Mouse (Mus musculus) cerebellum, postnatal 25 days (tissue): ENCODE results near the gene Tmem44.
A peak's percentile ranks its signal among the peaks of the same experiment; 100 is the strongest.

ENCODE experiments used
- DNase-seq, 2 experiments: peaks; one replicate each; pipeline ENCODE4 v3.0.0; 2021; ENCODE audit warnings: mixed read lengths in 2 of 2

Gene Tmem44

DNA sequence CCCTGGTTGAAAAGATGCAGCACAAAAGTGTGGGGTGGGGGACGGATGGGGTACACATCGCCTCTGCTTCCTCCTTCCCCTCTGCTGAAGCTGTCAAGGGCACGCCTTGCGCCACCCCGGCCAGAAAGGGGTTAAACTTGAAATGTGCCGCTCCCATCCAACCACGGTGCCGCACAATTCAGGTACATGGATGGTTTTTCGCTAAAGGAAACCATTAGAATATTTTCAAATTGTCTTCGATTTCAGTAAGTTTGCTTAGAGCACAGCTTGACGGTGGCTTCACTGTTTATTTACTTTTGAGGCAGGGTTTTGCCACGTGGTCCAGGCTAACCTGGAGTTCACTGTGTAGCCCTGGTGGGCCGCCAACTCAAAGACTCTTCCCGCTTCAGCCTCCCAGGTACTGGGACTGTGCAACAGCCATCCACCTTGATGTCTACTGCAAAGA lies at the start of gene Tmem44:
Gene Tmem44, minus strand, starts transcription at position 95 of the 445 bp plus-strand sequence.
- no peak for DNase-seq

DNA sequence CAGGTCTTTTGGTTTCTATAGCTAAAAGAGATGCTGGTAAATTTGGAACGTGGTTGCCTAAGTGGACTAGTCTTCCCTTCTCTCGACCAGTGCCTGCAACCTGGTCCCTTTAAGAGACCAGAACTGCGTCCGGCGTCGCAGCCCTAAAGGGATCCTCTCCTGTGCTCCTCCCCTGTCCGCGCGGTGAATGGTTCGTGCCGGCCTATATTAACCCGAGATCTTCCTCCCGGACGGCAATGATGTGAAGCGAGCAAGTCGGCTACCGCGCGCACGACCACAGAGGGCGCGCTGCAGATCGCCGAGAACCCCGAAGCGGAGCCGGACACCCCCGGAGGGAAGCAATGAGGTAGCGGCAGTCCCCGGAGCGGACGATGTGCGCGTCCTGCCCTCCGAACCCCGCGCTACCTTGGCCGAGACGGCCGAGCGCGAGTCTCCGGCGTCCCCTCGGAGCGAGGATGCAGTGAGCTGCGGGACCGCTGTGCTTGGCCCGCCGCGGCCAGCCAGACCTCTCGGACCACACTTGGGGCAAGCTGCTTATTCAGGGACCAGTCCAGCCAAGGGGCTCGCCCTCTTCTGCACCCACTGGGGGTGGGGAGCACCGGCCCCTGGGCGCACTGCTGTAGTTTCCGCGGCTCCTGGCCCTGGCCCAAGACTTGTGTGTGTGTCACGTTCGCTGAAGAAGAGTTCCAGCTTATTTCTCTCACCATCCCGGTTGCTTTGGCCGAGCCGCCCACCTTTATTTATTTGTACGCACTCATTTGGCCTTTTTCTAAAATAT lies 49.0 kb upstream of the Tmem44 start, which contains the start of gene Fam43a:
Gene Fam43a, plus strand, starts transcription at position 233 of the 778 bp plus-strand sequence.
- peak; percentile 95 to 96 for DNase-seq

DNA sequence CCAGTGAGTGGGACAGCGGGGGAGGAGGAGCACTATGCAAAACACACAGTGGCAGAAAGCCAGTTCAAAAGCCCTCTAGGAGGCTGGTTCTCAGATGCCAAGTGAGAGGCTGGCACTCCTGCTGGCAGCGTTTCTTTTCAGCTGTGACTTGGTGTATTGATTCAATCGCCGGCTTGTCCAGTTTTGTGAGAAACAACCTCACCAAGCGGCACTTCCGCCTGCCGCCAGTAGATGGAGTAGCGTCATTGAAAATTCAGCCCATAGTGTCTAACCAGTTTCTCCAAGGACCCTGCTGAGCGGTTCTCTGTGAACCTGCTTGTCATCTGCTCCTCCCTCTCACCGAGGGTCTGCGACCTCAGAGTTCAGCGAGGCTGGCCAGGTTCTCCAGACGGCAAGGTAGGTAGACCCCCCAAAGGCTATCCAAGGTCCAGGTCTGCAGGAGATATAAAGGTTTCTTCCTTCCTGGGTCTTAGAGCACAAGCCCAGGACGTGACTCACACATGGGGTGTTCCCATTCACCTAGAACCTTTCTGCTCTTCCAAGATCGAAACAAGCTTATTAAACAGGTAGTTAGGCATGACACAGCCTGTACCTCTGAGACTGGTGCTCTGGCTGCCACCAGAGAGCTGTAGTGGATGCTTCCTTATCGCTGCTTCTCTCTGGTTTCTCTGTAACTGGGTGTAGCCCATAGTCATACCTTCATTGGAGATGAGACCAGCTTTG lies 46.5 kb upstream of the Tmem44 start:
- peak; percentile 95 to 97 for DNase-seq

DNA sequence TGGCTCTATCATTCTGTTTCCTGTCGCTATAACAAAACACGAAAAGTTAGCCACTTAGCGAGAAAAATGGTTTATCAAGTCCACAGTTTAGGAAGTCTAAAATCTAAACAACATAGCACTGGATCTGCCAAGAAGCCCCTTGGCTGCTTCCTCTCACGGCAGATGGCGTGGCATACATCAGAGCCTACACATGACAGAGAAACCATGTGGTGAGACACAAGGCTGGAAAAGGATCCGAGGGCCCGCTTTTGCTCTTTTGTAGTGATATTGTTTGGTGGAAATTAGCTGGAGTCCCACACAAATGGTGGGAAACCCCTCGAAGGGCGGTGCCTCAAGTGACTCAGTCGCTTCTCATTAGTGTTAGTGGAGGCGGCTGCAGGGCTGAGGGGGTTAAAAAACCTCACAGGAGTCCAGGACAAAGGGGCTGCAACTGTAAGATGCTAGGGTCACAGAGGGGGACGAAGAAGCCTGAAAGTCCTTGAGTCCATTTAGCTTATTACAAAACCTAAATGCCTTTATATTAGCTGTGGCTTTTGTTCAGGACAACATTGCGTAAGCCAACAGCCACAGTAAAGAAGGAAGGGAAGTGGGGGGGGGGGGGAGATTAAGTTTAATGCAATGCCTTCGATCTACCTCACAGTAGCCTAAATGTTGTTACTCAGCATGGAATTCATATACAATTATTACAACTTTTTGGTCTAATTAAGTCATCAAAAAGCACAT lies 45.4 kb upstream of the Tmem44 start:
- peak; percentile 29 to 44 for DNase-seq

DNA sequence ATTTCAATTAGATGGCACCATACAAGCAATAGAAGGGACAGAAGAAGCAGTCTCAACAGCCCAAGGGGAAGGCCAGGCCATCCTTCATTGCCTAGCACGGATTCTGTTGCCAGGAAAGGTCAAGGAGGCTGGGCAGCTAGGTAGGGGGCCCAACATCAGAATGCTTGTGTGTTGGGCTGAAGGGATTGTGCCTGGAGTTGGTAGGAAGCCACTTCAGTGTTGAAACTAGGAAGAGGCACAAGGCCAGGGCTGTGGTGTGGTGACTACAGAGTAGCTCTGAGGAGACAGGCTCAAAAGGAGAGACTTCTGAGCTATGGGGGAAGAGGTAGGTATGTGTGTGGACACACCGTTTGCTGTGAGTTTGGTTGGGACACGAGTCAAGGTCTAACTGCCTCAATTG lies 44.7 kb upstream of the Tmem44 start:
- DNase-seq: no peak

DNA sequence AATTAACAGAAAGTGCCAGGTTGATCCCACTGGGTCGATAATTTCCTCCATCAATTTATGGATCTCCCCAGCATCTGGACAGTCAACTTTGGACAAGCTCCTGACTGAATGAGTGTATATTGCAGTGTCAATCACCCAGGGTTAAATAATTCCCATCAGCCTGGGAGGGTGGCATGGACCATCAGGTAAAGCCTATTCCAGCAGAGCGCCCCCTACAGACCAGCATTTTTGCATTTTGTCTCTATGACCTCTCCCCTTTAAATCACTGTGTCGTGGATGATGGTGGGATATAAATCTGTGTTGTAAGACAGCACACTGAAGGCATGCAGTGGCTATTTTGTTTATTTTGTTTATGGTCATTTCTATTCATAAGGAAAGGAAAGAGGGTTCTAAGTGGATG lies 41.3 kb upstream of the Tmem44 start:
- DNase-seq: no peak

DNA sequence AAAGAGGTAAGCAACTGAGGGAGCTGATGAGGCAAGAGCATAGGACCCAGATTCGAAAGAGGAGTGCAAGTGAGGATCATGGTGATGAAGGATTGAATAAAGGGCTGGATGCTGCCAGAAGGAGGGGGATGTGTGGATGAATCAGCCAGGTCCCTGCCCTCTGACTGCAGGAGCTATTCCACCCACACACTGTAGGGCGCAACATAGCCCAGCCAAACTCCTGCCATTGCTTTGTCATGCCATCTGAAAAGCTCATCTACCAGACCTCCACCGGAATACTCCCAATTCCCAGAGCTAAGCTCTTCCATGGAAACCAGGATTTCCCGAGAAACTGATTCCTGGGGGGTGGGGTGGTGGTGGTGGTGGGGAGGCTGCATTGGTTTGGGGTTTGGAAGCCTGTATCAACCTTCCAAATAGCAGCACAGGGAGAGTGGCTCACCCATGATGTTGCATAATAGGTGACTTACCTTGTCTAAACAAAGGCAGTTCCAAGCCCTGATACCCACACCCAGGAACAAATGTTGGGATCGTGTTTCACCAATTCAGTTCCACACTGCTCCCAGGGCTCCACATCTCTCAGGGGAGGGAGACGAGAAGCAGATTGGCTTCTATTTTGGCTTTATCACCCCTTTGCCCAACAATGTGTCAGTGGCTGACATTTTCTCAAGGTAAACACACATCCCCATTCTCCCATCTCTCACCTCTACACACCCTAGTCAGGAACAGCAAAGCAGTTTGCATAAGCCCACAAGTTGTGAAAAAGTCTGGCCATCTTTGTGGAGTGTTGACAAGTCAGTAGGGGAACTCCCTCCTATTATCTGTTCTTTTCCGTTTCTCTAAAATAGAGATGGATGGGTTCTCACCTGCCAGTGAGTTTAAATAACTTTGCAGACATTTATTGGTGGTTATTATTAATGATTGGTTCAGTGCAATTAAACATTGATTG lies 39.9 kb upstream of the Tmem44 start:
- DNase-seq: no peak

DNA sequence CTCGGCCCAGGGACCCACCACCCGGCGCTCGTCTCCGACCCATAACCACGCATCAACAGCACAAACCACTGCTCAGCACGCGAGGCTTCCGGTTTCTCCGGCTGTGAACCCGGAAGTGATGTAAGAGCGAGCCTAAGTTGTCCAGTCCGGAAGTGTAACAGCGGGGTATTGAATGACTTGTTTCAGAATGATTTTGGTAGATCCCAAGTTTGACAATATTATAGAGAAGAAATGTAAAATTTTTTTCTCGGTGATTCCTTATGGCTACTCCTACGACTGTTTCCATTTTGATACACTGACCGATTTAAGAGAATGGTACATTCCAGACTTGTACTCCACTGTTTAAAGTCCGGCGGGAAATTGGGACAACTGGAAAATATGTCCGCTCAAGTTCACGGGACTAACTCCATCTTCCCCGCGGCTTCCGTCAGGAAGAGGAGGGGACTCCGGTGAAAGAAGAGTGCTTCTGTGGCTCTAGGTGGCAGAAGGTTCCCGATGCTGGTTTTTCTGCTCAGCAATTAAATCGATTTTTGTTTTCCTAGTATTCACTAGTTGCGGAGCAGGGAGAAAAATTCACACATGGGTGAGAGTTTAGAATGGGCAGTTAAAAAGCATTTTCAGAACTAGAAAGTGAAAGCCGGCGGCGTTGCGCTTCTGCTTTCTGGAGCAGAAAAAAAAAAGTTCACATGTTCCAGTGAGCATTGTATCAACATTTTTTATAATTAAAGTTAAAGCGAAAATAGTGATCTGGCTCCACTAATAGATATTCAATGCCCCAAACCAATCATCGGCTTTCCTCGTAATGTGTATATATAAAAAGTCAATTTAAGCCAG lies 37.1 kb upstream of the Tmem44 start, which contains the start of gene Lsg1:
Gene Lsg1, minus strand, starts transcription at position 99 of the 834 bp plus-strand sequence.
- DNase-seq: peak; percentile 83 to 89

DNA sequence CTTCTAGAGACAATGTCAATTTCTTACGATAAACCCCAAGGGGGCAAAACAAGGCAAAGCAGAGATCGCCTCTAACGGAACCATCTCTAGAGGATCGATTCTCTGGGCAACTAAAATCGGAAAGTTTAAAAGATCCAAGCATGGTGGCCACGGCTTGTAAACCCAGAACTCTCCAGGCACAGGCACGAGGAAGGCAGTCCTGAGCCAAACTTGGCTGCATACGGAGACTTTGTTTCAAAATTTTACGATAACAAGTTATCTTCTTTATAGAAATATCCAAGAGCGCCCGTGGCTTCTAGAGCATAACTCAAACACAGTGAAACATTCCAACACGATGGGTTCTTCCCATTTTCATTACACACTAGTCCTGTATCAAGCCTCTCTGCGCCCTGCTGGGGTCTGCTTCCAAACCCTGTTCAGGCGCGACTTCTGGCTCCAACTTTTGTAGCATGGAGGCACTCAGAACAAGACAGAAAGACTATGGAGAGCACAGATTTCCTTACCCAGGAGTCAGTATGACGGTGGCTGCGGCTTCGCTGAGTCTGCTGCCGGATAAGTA lies 36.4 kb upstream of the Tmem44 start:
- DNase-seq: no peak

DNA sequence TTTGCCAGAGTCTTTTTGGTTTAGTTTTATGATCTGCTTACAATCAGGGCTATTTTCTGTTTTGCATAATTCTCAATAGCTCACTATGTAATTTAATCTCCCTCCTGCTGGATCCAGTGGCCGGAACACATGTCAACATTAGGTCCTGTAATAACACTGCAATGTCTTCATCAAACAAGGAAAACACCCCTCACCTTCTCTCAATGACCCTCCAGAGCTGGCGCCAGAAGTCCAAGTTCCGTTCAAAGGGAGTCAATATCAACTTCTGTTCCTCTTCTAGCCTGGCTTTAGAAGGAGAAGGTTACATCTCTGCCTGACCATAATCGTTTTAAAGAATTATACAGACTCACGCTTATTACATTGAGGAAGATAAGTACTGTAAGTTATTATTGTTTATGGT lies 30.1 kb upstream of the Tmem44 start:
- no peak for DNase-seq

DNA sequence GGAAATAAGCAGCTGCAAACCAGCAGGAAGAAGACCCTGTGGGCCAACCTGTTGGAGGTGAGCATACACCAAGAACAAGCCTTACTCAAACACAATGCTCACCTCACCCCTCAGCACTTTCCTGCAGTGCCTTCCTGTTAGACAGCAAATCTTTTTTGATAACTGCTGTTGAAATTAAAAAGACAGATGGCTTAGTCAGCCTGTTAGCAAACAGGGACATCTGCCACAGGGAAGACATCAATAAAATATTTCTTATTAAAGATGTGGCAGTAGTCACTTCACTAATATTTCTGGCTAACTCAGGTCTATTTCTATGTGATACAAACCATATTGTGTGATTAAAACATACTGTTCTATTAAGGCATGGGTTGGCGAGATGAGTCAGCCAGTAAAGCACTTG lies 25.8 kb upstream of the Tmem44 start:
- no peak for DNase-seq

DNA sequence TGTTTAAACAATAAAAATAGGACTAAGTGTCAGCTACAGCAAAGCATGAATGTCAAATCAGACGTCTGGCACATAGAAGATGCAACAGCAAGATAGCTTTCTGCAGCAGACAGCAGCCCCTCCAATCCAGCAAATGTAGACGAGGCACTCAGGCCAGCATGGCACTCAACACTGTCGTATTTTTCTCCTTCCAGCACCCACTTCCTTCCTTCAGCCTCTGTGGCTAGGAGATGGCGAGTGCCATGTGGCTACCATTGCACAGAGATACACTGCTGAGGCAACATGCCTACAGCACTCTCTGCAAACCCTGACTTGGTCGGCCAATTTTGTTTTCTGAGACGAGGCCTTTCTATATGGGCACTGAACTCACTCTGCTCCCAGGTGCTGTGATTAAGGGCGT lies 25.2 kb upstream of the Tmem44 start:
- DNase-seq: no peak

DNA sequence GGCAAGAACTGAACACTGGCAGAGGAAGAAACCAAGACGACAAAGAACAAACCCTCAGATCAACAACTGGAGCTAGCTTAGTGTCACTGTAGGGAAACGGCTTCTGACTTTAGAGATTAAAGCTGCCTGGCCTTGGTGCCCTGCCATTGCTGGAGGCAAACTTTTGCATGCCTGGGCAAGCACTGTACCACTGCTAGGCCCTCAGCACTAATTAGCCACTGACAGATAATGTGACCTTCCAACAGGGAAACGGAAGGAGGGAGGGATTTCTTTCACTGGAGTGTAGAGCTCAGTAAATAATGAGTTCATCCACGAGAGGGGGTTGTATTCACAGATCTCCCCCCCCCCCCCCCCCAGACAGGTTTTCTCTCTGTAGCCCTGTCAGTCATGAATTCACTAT lies 21.6 kb upstream of the Tmem44 start:
- DNase-seq: no peak

DNA sequence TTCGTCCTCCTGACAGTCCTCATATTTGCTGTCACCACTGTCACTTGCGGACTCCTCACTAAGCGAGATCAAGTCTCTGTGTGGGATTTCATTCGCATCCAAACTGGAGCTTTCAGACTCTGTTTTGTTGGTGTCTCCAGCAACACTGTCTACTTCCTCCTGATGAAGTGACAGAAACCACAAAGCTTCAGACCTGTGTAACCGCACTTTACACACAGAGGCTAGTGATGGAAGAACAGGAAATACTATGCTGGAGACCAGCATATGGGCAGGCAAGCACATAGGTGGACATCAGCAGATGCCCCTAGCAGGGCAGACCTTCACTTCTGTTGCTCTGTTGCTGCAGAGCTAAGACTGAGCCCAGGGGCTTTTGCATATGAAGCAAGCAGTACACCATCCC lies 20.7 kb upstream of the Tmem44 start:
- DNase-seq: no peak

DNA sequence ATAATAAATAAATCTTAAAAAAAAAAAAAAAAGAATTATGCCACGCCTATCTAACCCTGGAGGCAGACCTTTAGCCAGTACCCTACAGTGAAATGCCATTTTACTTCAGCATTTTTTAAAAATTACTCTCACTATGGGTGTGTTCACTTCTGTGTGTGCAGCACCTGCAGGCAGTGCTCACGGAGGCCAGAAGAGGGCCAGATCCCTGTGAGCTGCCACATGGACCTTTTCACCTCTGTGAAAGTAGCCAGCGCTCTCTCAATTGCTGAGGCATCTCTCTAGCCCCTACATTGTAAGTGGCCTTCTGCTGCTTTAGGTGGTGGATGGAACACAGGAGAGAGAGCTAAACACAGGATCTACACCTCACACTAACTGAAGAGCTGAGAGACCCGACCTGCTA lies 19.5 kb upstream of the Tmem44 start:
- DNase-seq: no peak

DNA sequence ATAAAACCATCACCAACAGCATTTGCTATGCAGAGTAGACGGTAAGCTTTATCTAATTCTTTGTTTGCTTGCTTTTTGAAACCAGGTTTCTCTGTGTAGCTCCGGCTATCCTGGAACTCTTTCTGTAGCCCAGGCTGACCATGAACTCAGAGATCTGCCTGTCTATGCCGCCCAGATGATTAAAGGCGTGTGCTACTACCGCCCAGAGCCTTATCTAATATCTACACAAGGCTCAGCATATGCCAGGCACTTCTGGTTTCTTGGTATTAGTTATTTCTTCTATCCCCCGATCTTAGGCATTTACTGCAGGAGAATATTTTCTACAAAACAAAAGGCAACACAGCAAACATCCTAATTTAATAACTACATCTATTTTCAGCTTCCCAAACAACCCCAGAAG lies 15.0 kb upstream of the Tmem44 start:
- DNase-seq: no peak

DNA sequence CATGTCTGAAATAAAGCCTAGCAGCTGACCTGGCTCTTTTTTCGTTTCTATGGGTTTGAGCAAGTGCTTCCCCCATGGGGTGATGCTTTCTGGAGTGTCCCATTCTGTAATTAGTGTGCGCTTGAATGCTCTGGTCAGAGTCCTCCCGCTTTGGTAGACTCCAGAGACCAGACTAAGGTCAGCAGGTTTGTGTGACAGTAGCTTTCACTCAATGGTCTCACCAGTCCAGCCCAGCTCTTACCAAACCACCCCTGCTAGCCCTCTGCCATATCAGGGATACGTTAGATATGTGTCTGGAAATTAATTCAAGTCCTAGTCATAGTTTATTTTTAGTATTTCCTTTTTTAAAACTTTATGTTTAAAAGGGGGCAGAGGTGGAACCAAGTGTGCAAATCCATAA lies 10.0 kb upstream of the Tmem44 start:
- DNase-seq: no peak

DNA sequence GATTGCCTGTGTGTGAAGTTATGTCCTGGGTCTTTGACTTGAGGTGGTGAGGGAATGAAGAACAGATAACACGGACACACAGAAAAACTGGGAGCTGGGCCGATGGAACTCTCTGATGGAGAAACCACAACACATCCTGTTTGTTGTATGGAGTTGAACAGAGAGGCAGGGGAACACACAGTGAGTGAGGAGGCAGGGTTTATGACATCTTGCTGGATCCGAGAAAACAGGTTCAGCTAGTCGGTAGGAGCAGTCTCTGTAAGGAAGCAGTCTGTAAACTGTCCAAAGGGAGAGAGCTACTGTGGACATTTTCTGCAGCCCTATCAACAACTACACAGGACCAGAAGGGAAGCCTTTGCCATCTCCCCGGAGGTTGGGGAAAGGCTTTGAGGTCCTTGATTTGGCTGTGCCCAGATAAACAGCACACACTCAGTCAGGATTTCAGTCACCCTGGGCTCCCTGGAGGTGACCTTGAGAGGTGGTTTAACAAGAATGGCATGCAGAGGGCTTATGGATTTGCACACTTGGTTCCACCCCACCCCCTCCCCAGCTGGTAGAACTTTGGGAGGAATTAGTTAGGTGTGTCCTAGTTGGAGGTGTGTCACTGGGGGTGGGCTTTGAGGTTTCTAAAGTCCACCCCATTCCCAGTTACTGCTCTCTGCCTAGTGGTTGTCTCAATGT lies 8.8 kb upstream of the Tmem44 start:
- DNase-seq: no peak

DNA sequence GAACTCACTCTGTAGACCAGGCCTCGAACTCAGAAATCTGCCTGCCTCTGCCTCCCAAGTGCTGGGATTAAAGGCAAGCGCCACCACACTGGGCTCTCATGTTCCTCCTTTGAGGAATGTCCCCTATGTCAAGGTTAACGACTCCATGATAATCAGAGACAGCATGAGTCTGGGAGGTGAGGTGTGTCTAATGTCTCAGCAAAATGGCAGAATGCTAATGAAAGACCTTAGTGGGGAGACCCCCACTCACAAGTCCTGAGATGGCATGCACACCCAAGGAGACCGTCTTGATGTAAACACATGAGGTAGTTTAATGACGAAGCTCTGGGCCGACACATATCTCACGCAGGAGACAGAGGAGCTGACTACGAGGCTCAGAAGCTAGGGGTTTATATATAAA lies 3.5 kb upstream of the Tmem44 start:
- no peak for DNase-seq

DNA sequence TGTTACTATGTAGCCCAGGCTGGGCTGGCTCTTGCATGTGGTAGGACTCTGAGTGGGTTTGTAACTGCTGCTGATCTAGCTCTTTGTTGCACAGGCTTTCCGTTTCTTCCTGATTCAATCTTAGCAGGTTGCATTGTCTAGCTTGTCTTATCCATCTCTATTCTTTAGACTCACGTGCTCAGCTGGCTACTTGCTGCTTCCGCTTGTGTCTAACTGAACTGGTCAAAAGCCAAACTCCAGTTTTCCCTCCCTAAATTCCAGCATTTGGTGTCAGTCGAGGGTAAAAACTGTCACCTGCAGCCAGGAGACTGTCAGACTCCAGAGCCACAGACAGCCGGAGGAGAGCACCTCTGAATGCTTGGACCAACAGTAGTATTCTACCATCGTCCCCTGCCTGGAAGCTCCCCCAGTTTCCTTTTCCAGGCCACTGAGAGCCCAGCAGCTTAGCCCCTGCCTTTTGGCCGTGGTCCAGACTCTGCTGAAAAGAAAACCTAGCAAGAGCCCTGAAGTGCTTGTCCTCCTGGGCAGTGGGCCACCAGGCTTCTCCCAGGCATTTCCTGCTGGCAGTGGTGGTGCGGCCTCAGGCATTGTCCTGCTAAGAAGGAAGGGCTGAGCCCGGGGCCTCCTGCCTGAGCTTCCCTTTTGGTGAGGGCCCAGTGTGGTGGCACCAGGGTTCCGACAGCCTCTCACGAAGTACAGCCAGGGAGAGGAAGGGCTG lies 2.1 kb upstream of the Tmem44 start:
- DNase-seq: peak; percentile 36 to 65
